Mouse (Mus musculus): ENCODE results near the gene Slc24a4. TPM values are rescaled to one million over a fixed set of nuclear protein-coding genes. Genes with fewer than 3 reads are reported as not detected.
A peak's percentile ranks its signal among the peaks of the same experiment; 100 is the strongest.
"Not testable (repeated sequence)": the region's sequence is repeated elsewhere in the genome, so short reads cannot be mapped to it uniquely, and the experiment has no call there.

Gene Slc24a4
- polyA plus RNA-seq, 1 experiment from 2014 or later = 0.38 TPM

DNA sequence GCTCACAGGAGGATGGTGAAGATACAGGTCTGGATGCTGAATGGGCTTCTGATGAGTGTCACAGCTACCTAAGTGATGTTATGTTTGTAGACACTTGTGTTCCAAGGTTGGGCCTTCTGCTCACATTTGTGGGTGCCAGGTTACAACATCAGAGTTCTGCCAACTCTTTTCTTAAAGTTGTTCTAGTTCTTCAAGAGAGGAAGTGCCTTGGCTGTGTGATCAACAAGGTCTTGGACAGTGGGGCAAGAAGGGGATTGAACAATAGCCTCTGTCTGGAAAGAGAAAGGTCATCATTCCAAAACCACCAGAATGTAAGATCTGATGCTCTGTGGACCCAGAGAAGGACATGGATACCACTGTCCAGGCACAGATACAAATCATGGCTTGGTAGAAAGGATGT lies 134.7 kb downstream of the Slc24a4 start:
- Histone ChIP-seq H3K4me3 (ENCODE audit: low read depth, low read length) (no peak overlapping the region), H3K4me1 (ENCODE audit: control insufficient read depth, low read depth, low read length) (peaks cover 8% of the 10 kb centered on the region), H3K27ac (ENCODE audit: low read length) (no peak overlapping the region), H3K4me2 (ENCODE audit: low read depth, low read length) (no peak overlapping the region), H3K9ac (ENCODE audit: low read depth, low read length) (no peak overlapping the region), H3K36me3 (ENCODE audit: control insufficient read depth, insufficient read depth) (no peaks in the 10 kb centered on the region), H3K27me3 (ENCODE audit: control insufficient read depth, insufficient read depth, low read depth, low read length) (no peaks in the 10 kb centered on the region), H3K9me3 (replicated peaks; ENCODE audit: control insufficient read depth, low read length) (no peaks in the 10 kb centered on the region)
- no peak for ATAC-seq (ENCODE audit: low read depth)

DNA sequence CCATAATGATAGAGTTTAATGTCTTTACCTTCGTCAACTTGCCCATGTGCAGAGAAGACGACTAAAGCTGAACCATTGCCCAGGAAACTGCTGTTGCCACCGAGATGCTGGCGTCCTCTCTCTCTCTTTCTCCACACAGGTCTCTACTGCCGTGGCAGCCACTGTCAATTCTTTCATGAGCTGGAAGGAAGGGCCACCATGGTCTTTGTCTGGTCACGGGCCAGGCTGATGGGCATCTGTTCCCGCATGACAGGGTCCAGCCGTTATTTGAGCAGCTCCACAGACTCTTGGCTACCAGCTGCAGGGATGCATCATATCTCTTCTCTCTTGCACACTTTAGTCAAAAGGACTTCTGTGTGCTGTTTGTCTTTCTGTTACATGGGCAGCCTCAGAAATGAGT lies 137.9 kb downstream of the Slc24a4 start:
- 70% methylated on average over 8 of the region's 8 CpGs for WGBS (ENCODE audit: insufficient replicate concordance)
- Histone ChIP-seq H3K4me2 (ENCODE audit: low read depth, low read length) (no peak overlapping the region), H3K27me3 (ENCODE audit: control insufficient read depth, insufficient read depth, low read depth, low read length) (no peaks in the 10 kb centered on the region), H3K36me3 (ENCODE audit: control insufficient read depth, insufficient read depth) (no peaks in the 10 kb centered on the region), H3K4me3 (ENCODE audit: low read depth, low read length) (no peak overlapping the region), H3K27ac (ENCODE audit: low read length) (no peak overlapping the region), H3K9ac (ENCODE audit: low read depth, low read length) (no peak overlapping the region), H3K4me1 (ENCODE audit: control insufficient read depth, low read depth, low read length) (peaks cover 7% of the 10 kb centered on the region), H3K9me3 (replicated peaks; ENCODE audit: control insufficient read depth, low read length) (no peaks in the 10 kb centered on the region)
- ATAC-seq (ENCODE audit: low read depth) = no peak

DNA sequence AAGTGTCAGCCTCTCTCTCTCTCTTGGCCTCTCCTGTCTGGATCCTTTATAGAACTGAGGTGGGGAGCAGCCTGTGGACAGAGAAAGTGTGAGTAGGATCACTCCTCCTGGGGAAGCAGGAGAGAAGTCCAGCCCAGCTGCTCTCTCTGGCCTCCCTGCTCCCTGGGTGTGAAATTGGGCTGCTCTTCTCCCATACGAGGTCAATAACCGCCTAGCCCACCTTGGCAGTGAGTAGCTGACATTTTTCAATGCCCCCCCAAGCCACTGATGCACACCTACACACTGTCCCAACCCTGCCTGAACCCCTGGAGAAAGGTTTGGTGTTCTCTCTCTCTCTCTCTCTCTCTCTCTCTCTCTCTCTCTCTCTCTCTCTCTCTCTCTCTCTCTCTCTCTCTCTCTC lies 140.6 kb downstream of the Slc24a4 start:
- no peaks in the 10 kb centered on the region for H3K36me3 ChIP-seq (ENCODE audit: control insufficient read depth, insufficient read depth)
- no peaks in the 10 kb centered on the region; the same call in 1 of the 2 replicates for H3K4me1 ChIP-seq (ENCODE audit: control insufficient read depth, low read depth, low read length)
- WGBS (ENCODE audit: insufficient replicate concordance) = 43% methylated on average over 2 of the region's 2 CpGs
- H3K4me3 ChIP-seq (ENCODE audit: low read depth, low read length) = no peak overlapping the region
- no peaks in the 10 kb centered on the region for H3K9me3 ChIP-seq (replicated peaks; ENCODE audit: control insufficient read depth, low read length)
- no peak overlapping the region for H3K27ac ChIP-seq (ENCODE audit: low read length)
- H3K9ac ChIP-seq (ENCODE audit: low read depth, low read length) = no peak overlapping the region
- no peak overlapping the region for H3K4me2 ChIP-seq (ENCODE audit: low read depth, low read length)
- ATAC-seq (ENCODE audit: low read depth) = no peak
- no peaks in the 10 kb centered on the region for H3K27me3 ChIP-seq (ENCODE audit: control insufficient read depth, insufficient read depth, low read depth, low read length)

DNA sequence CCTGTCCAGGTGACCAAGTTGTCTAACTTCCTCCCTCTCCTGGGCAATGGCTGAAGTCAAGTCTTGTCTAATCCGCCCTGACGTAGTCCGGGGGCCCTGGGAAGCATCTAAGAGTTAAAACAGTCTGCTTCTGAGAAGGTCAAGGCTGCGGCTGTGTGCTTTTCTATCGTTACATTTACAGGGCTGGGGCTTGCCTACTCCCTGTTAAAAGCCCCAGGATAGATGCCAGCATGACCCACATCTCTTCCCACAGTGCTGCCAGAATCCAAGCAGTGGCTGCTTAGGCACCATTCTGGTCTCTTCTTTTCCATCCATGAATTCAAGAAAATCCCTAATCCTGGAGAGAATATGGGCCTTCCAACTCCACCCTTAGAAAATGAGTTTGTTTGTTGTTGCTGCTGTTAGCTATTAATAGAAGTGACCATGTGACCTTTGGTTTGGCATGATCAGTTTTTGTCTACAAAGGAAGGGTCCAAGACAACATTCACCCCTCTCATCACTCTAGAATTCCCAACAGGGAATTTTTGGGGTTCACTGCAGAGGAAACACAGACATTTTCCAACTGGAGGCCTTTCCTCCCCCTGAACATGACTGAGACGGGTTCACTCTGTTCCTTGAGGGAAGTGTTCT lies 142.4 kb downstream of the Slc24a4 start:
- no peak overlapping the region for H3K4me3 ChIP-seq (ENCODE audit: low read depth, low read length)
- H3K4me1 ChIP-seq (ENCODE audit: control insufficient read depth, low read depth, low read length) = no peaks in the 10 kb centered on the region; the same call in 1 of the 2 replicates
- no peak overlapping the region for H3K4me2 ChIP-seq (ENCODE audit: low read depth, low read length)
- no peak for ATAC-seq (ENCODE audit: low read depth)
- no peaks in the 10 kb centered on the region for H3K36me3 ChIP-seq (ENCODE audit: control insufficient read depth, insufficient read depth)
- WGBS (ENCODE audit: insufficient replicate concordance) = 38% methylated on average over 6 of the region's 6 CpGs
- no peaks in the 10 kb centered on the region for H3K9me3 ChIP-seq (replicated peaks; ENCODE audit: control insufficient read depth, low read length)
- no peak overlapping the region for H3K9ac ChIP-seq (ENCODE audit: low read depth, low read length)
- H3K27ac ChIP-seq (ENCODE audit: low read length) = no peak overlapping the region
- H3K27me3 ChIP-seq (ENCODE audit: control insufficient read depth, insufficient read depth, low read depth, low read length) = no peaks in the 10 kb centered on the region

DNA sequence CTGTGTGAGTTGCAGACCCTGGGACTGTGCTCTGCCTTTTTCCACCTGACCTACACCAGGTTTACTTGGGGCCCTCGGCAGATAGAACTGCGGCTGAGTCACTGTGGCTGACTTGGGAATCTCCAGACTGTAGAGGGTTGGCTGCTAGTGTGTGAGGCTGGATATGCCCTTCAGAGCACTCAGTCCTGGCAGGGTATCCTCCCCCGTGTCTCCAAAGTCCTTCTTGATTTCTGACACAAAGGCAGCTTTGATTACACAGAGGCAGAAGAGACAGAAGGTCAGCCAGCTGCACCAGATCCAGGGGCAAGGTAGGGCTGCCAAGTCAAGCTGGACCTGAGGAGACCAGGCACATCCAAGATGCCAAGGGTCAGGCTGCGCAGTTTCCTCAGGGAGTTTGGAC lies 142.9 kb downstream of the Slc24a4 start:
- 49% methylated on average over 4 of the region's 4 CpGs for WGBS (ENCODE audit: insufficient replicate concordance)
- no peaks in the 10 kb centered on the region for H3K36me3 ChIP-seq (ENCODE audit: control insufficient read depth, insufficient read depth)
- H3K27me3 ChIP-seq (ENCODE audit: control insufficient read depth, insufficient read depth, low read depth, low read length) = no peaks in the 10 kb centered on the region
- ATAC-seq (ENCODE audit: low read depth) = no peak
- H3K9ac ChIP-seq (ENCODE audit: low read depth, low read length) = no peak overlapping the region
- no peak overlapping the region for H3K4me2 ChIP-seq (ENCODE audit: low read depth, low read length)
- H3K9me3 ChIP-seq (replicated peaks; ENCODE audit: control insufficient read depth, low read length) = no peaks in the 10 kb centered on the region
- H3K4me1 ChIP-seq (ENCODE audit: control insufficient read depth, low read depth, low read length) = no peaks in the 10 kb centered on the region; the same call in 1 of the 2 replicates
- H3K27ac ChIP-seq (ENCODE audit: low read length) = no peak overlapping the region
- H3K4me3 ChIP-seq (ENCODE audit: low read depth, low read length) = no peak overlapping the region

DNA sequence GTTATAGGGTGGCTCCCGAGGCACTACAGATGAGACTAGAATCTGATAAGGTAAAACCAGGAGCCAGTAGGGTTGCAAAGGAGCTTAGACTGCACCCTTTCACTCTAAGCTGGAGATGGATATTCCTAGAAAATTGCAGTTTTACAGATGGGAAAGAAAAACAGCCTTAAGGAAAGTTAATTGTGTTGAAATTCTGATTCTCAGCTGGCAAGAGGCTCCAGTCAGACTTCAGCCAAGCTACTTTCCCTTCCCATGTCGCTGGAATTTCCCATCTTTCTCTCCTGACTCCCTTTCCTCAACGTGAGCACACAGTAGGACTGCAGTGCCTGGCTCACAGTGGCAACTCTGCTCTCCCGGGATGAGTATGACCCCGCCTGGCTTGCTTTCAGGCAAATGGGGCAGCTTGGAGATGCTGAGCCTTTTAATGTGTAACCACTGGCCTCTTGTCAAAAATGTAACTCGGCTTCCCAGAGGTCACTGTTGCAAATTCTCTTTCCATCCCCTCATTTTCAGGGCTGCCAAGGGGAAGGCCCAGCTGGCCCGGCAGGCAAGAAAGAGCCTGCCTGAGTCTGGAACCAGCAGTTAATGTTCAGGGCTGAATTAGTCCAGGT lies 147.4 kb downstream of the Slc24a4 start:
- Histone ChIP-seq H3K27ac (ENCODE audit: low read length) (no peak overlapping the region), H3K4me1 (ENCODE audit: control insufficient read depth, low read depth, low read length) (no peaks in the 10 kb centered on the region; the same call in 1 of the 2 replicates), H3K36me3 (ENCODE audit: control insufficient read depth, insufficient read depth) (no peaks in the 10 kb centered on the region), H3K4me3 (ENCODE audit: low read depth, low read length) (no peak overlapping the region), H3K4me2 (ENCODE audit: low read depth, low read length) (no peak overlapping the region), H3K9ac (ENCODE audit: low read depth, low read length) (no peak overlapping the region), H3K27me3 (ENCODE audit: control insufficient read depth, insufficient read depth, low read depth, low read length) (no peaks in the 10 kb centered on the region), H3K9me3 (replicated peaks; ENCODE audit: control insufficient read depth, low read length) (no peaks in the 10 kb centered on the region)
- WGBS (ENCODE audit: insufficient replicate concordance) = 38% methylated on average over 7 of the region's 7 CpGs
- ATAC-seq (ENCODE audit: low read depth) = peak; percentile 43

DNA sequence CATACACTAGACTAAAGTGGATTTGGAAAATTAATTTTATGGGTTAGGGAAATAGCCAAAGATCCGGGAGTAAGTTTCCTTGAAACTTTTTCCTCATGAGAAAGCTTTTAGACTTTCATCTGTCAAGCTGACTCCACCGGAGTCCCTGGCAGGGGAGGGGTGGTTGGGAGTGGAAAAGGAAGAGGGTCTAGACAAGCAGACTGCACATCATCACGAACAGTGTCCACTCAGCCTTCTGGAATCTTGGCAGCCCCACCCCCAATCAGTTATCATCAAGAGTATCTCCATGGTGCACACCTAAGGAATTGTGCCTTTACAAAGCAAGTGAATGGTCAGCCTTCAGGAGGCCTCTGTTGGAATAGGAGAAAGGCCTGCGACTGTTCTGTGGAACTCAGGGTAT lies 151.8 kb downstream of the Slc24a4 start:
- not testable (repeated sequence) for H3K9me3 ChIP-seq (replicated peaks; ENCODE audit: control insufficient read depth, low read length); H3K36me3 ChIP-seq (ENCODE audit: control insufficient read depth, insufficient read depth); H3K4me3 ChIP-seq (ENCODE audit: low read depth, low read length); ATAC-seq (ENCODE audit: low read depth); H3K27ac ChIP-seq (ENCODE audit: low read length); H3K9ac ChIP-seq (ENCODE audit: low read depth, low read length); H3K27me3 ChIP-seq (ENCODE audit: control insufficient read depth, insufficient read depth, low read depth, low read length); H3K4me2 ChIP-seq (ENCODE audit: low read depth, low read length)
- WGBS (ENCODE audit: insufficient replicate concordance) = 54% methylated on average over 4 of the region's 4 CpGs
- peaks cover 13% of the 10 kb centered on the region for H3K4me1 ChIP-seq (ENCODE audit: control insufficient read depth, low read depth, low read length)

DNA sequence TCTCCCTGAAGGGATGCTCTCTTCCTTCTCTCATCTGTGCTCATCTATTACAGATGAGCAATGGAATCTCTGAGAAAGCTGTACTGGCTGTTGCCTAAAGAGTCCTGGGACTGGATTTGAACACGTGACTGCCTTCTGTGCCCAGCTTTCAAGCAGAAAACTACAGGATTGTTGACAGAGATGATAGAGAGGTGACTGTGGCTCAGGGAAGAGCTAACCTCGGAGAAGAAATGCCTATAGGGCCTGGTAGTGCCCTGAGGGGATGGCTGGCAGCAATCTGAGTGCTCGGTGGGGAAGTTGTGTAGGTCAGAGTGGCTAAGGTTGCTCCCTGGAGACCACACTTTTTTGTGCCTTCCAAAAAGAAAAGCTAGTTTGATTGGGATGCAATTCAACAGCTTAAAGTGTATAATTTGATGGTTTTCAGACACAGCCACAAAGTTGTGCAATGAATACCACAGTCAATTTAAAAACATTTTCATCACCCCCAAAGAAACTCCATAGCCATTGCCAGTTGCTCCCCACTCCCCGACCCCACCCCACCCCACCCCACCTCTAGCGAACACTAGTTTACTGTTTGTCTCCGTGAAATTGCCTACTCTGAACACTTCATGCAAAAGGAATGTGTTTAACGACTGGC lies 152.5 kb downstream of the Slc24a4 start:
- Histone ChIP-seq H3K4me3 (ENCODE audit: low read depth, low read length) (no peak overlapping the region), H3K36me3 (ENCODE audit: control insufficient read depth, insufficient read depth) (no peaks in the 10 kb centered on the region), H3K9me3 (replicated peaks; ENCODE audit: control insufficient read depth, low read length) (no peaks in the 10 kb centered on the region), H3K4me1 (ENCODE audit: control insufficient read depth, low read depth, low read length) (peaks cover 19% of the 10 kb centered on the region), H3K4me2 (ENCODE audit: low read depth, low read length) (no peak overlapping the region), H3K9ac (ENCODE audit: low read depth, low read length) (no peak overlapping the region), H3K27ac (ENCODE audit: low read length) (no peak overlapping the region), H3K27me3 (ENCODE audit: control insufficient read depth, insufficient read depth, low read depth, low read length) (peaks cover 4% of the 10 kb centered on the region)
- WGBS (ENCODE audit: insufficient replicate concordance) = 56% methylated on average over 7 of the region's 7 CpGs
- no peak for ATAC-seq (ENCODE audit: low read depth)

DNA sequence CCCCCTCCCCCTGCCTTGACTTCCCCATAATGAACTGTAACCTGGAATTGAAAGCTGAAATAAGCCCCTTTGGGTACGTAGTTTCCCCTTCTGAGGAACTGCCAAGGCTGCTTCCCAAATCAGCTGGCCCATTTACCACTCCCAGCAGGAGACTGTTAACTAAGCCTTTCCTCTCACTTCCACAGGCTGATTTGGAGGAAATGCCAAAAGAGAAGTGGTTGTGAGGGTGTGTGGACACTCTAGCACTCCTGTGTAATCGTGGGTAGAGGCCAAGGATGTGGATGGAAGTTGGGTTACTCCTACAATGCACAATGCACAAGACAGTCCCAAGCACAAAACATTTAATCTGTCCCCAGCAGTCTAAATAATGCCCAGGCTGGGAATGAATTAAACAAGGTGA lies 153.6 kb downstream of the Slc24a4 start:
- Histone ChIP-seq H3K4me1 (ENCODE audit: control insufficient read depth, low read depth, low read length) (peaks cover 25% of the 10 kb centered on the region), H3K9me3 (replicated peaks; ENCODE audit: control insufficient read depth, low read length) (no peaks in the 10 kb centered on the region), H3K9ac (ENCODE audit: low read depth, low read length) (no peak overlapping the region), H3K27me3 (ENCODE audit: control insufficient read depth, insufficient read depth, low read depth, low read length) (peaks cover 4% of the 10 kb centered on the region), H3K4me3 (ENCODE audit: low read depth, low read length) (peak overlapping the region; percentile 63), H3K36me3 (ENCODE audit: control insufficient read depth, insufficient read depth) (no peaks in the 10 kb centered on the region), H3K27ac (ENCODE audit: low read length) (peak overlapping the region; percentile 84; the same call in 1 of the 2 replicates), H3K4me2 (ENCODE audit: low read depth, low read length) (peak overlapping the region; percentile 60)
- 43% methylated on average over 2 of the region's 2 CpGs for whole genome bisulfite sequencing (ENCODE audit: insufficient replicate concordance)
- ATAC-seq (ENCODE audit: low read depth) = no peak
